Mouse (Mus musculus): Measurements from ENCODE around the gene Aldh16a1.

- TF ChIP-seq EP300 (IDR thresholded peaks at IDR 0.05; ENCODE audit: low read depth) (no peak), CTCF (IDR thresholded peaks at IDR 0.05; ENCODE audit: low read depth) (no peak)
Observed at GRCm38 (mm10) chr7:45164833-45165232, 10.4 kb upstream of the Aldh16a1 start.
